Mouse (Mus musculus) neural tube, embryonic 10.5 days (tissue): ENCODE measurements around the gene Zfp775.
"Not testable (repeated sequence)": the region's sequence is repeated elsewhere in the genome, so short reads cannot be mapped to it uniquely, and the experiment has no call there.

Source experiments
- DNase-seq: peaks from one replicate; pipeline ENCODE4 v3.0.0-alpha.2; 2017; ENCODE audit warnings: low spot score; ENCODE audit errors: extremely low spot score

Zfp775 gene

DNA sequence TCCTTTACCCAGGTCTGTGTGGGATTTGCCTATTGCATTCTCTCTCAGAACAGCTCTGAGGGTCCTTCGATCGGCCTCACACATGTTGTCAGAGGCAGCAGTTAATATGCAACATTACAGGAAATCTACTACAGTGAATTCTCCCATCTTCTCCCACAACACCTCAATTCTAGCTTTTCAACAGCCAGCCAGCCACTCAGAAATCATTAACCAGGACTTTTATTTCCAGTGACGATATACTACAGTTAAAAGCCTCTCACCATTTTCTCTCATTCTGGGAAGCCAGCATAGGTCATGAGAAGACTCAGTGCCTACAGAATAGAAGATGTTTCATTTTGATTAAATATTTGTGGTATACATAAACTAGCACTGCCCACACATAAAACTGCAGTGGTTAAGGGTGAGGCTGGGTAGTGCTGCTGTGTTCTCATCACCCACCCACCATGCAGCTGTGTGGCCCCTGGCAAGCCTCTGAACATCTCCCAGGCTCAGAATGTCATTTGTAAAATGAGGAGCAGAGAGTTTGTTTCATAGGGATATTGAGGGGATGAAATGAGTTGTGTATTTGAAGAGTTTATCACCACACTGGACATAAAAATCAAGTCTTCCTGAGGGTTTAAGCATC, 10.5 kb upstream of the Zfp775 start:
- no peak for DNase-seq

DNA sequence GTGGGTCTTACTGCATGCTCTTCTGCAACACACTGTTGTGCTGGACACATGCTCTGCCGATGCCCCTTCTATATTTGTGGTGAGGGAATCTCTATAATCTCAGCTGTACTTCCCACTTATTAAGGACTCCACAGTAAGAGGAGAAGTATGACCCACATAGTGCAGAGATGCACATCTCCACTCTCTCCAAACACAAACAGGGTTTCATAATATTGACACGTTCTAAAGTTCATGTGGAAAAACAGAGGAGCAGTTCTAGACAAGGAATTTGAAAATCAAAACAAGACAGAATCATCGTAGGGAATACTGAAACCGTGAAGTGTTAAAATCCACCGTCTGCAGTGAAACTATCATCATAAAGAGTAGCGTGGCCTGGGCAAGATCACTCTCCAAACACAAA, 10.0 kb upstream of the Zfp775 start:
- DNase-seq, result no peak

DNA sequence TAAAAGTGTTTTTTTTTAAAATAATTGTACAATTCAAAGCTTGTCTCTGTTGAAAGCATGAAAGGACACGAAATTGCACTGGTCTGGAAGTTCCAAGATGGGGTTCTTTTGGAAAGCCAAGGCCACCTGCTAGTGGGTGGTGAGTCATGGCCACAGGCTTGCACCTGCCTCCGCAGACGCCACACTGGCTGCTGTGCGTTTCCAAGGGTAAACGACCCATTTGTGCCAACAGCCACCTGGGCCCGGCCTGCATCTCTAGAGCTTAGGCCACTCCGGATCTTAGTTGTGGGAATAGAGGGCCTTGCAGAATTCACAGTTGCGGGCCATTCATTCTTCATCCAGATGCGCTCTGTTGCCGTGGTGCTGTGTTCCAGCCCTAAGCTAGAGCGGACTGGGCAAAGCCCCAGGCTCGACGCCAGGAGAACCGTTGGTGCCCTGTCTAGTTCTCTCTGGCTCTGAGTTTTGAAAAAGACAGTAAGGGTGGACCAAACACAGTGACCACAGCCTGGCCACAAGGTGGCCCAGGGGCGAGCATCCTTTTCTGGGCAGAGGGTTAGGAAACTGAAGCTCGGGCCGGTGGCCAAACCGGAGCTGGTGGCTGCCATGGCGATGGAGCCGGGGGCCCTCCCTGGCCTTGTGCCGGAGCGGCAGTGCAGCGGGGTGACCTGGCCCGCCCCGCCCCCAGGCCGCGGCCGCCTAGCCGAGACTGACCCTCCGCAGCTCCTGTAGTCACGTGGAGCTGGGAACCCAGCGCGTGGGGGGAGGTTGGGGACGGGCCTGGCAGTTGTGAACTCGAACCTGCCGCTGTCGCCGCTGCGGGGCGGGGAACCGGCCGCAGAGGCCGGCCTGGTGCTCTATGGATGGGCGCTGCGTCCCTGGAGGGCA, 8.5 kb upstream of the Zfp775 start, which contains the start of the genes Repin1 and Gm44965:
Gene Repin1, plus strand, starts transcription at position 726 of the 885 bp plus-strand sequence.
Gene Gm44965, plus strand, starts transcription at position 784 of the 885 bp plus-strand sequence.
- peak; percentile 93 for DNase-seq

GRCm38 (mm10) chr6:48594043-48594738, 7.7 kb upstream of the Zfp775 start:
- DNase-seq, result peak; percentile 75

DNA sequence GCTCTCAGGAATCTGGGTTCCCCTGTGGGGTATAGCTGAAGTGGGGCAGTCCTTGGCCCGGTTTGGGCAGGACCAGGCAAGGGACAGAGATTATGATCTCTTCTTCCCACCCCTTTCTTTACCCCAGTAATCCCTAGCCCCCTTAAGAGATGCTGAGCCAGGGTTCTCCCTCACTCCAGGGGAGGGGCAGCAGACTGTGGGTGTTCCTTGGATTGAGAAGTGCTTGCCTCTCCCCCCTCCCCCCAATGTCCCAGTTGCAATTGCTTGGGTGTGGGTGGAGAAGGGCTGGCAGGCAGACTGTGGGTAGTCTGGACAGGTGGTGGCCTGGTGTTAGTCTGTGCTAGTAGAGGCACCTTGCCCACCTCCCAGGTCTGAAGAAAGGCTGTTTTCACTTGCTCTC, 6.6 kb upstream of the Zfp775 start:
- DNase-seq, result no peak

GRCm38 (mm10) chr6:48596545-48597232, 5.2 kb upstream of the Zfp775 start:
- DNase-seq, result no peak

GRCm38 (mm10) chr6:48597233-48597625, 4.6 kb upstream of the Zfp775 start:
- DNase-seq, result no peak

DNA sequence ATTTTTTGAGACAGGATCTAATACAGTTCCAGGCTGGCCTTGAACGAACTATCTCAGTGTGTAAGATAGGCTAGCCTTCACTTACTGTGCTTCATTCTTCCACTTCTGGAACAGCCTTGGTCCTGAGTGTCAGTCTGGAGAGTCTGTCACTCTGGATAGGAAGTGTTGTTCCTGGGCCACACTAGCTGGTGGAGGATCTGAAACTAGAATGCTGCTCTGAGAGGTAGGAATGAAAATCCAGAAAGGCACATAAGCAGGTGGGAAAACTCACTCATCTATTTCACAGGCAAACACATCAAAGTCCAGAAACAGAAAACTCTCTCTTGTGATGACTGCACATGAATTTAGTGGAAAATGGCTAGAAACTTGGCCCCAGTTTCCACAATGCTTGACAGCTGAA, 1.3 kb upstream of the Zfp775 start:
- no peak for DNase-seq

DNA sequence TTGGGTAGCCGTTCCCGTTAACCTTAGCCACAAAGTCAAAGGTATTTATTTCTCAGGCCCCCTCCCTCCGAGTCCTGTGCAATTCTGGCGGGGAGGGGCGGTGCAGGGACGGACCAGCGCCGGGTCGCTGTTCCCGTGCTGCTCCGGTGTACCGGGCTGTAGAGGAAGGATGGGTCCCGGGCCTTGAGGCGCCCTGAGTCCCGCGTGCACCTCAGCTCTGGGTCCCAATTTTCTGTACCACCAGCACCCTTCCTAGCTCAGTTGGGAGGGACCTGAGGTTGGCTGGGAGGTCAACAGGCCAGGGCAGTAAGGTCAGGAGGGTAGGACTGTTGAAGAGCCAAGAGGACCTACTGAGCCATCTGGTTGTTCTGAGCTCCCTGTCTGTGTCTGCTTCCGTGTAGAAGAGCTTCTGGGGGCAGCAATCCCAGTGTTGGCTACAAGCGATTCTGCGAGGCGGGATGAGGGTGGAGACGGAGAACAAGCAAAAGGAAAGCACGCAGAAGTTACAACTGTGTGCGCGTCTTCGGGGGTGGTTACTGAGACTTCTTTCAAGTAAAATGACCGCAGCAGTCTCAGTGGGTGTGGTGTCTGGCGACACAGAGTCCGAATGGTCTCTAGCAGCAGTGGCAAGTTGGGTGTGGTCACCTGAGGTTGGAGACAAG, 348 bp downstream of the Zfp775 start:
- no peak for DNase-seq

GRCm38 (mm10) chr6:48608124-48608523, 6.3 kb downstream of the Zfp775 start:
- no peak for DNase-seq

DNA sequence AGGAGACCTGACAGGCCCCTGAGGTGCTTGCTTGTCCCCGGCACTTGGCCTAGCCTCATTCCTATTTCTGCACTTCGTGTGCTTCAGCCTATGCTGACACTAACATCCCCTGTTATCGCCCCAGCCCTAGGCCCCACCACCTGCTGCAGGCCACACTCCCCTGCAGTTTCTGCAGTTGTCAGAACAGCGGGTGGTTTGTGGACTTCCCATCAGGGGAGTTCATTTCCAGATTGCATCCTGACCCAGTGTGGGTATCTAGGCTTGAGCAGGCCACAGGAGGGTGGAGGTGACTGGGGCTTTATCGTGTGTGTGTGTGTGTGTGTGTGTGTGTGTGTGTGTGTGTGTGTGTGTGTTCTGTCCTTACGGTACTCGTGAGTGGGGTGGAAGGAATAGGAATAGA, 7.6 kb downstream of the Zfp775 start:
- no peak for DNase-seq

GRCm38 (mm10) chr6:48610657-48611056, 8.8 kb downstream of the Zfp775 start:
- no peak for DNase-seq

DNA sequence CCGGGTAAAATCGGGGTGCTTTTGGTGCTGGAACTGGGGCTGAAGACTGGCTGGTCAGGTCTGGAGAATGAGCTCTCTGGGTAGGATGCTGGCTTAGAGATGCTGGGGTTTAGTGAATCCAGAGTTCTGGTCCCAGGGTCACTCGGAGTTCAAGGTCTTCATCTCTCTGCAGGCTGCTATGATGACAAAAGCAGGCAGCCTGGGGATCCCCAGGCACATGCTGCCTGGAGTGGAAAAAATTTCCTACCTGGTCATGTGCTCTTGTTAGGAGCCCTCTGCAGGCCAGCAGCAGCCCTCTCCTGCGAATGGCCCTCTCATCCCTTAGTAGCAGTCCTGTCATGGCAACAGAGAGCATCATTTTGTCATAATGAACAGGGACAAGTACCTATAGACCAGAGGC, 11.6 kb downstream of the Zfp775 start:
- DNase-seq, result no peak

DNA sequence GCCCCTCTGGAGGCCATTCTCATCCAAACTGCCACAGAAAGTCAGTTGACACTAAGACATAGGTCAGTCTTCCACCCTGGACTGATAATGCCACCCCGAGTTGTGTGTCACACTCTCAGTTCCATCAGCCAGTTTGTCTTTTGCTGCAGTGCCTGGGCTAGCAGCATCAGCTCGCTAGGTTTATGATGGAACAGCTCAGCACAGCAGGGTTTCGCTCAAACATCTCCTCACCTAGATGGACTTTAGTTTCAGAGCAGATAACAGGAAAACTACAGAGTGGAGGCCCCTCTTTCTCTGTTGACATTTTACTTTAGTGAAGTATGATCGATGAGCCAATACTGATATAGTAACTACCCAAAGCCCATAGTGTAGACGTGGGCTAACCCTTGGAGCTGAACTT, 12.9 kb downstream of the Zfp775 start:
- no peak for DNase-seq

DNA sequence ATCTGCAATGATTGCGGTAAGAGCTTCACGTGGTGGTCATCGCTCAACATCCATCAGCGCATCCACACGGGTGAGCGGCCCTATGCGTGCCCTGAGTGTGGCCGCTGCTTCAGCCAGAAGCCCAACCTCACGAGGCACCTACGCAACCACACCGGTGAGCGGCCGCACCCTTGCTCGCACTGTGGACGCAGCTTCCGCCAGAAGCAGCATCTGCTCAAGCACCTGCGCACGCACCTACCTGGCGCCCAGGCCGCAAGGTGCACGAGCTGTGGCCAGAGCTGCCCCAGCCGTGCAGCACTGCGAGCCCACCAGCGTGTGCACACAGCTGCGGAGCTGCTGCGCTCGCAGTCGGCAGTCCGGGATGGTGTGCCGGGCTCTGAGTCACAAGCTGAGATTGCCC, 18.2 kb downstream of the Zfp775 start:
- no peak for DNase-seq

- not testable (repeated sequence) for DNase-seq
These were observed 20.5 kb downstream of the Zfp775 start for GRCm38 (mm10) chr6:48622186-48622843.

DNA sequence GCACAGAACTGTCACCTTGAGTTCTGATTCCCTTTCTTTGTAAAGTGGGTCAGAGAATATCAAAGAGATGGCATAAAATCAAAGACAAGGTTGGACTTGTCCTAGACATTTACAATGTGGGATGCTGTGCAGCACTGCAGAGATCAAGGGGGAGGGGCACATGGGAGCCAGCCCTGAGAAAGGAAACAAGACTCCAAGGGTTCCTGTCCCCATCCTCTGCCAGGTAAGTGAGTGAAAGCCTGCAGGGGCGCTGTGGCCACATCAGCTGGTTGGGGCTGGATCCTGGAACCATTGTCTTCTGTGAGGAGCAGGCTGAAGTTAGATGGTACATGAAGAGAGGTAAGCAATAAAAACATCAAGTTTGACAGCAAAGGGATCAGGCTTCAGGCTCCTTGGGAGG, 21.6 kb downstream of the Zfp775 start:
- DNase-seq, result no peak

DNA sequence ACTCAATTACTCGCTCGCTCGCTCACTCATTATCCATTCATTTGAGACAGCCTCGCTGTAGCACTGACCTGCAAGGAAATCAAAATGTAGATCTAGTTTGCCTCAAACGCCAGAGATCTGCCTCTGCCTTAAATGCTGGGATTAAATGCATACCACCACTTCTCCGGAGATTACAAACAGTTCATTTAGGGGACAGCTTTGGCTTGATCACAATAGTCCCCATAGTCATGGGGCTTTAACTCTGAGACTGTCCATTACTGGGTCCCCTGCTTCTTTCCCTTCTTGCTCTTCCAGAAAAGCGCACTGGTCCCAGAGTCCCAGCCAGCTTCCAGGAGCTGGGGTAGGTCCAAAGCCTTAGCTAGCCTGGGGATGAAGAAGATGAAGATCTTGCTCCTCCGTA, 24.6 kb downstream of the Zfp775 start, which contains the start of gene AI854703:
Gene AI854703, plus strand, starts transcription at position 301 of the 400 bp plus-strand sequence.
- no peak for DNase-seq

- DNase-seq, result peak; percentile 60
These were observed 25.1 kb downstream of the Zfp775 start for GRCm38 (mm10) chr6:48626984-48627383.

DNA sequence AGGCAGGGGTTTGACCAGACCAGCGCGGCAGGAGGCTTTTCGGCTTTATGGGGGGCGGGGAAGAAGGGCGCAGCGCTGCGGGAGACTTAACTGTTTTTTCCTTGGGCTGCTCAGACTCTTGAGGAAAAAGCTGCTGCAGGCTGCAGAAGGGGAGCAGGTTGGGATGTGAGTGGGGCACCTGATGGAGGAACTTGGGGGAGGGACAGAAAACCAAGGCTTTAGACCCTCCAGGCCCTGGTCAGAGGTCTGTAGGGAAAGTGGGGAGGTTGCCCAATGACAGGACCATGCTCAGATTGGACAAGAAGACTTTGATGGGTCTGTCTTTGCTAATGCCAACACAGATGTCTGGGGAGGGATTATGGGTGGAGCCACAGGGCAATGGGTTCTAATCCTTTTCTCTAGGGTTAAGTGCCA, 25.7 kb downstream of the Zfp775 start:
- DNase-seq, result no peak
